Mouse (Mus musculus) cerebellum, postnatal 25 days (tissue): ENCODE measurements at regions not wholly inside any gene's neighbourhood (a gene's known extent, or its start where the extent isn't known, plus 50 kb on each side); places are given as distances from the start of the nearest gene placed in this dataset.

Source experiments
- DNase-seq, 2 experiments: peaks; one replicate each; pipeline ENCODE4 v3.0.0; 2021; ENCODE audit warnings: mixed read lengths in 2 of 2

- no peak for DNase-seq
Measured at GRCm38 (mm10) chr15:25305801-25306200, 107.8 kb downstream of the Basp1 start.

DNA sequence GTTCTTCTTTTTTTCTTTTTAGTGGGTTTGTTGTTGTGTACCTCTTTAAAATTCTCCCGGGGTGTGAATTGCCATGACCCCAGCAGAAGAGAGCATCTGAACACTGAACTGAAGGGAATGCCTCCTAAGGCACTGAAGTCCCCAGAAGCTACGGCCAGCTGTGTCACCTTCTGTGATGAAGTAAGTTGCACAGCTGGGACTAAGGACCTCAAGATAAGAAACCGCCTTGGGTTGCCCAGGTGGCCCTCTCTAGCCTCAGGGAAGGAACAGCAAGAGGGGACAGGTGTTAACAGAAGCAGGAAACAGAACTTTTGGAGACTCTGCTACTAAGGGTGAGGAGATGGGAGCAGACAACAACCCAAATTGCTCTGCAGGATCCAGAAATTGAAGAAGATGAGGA, 110.2 kb downstream of the Basp1 start:
- DNase-seq = no peak

DNA sequence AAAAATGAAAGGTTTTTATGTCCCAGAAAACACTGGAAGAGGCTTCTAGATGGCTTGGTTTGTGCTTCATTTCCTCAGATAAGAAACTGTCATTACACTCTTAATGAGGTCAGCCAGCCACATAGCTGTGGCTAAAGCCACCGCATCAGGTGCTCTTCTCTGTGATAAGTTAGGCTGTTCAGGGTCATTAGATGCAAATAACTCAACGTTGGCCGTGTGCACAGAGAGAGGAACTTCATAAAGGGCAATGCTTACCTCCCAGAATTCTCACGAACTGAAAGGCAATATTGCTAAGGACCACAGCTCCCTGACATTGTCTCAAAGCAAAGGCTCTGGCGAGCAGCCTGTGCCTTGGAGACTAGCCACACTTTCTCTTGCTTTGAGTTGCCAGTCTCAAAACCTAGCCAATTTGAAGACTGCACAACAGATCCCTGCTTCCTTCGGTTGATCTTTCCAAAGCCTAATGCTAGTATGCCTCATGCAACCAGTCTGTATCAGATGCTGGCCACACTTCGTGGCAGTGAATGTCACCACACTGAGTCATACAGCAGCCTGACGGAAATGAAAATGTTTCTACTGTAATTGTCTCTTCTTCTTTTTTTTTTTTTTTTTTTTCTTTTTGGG, 110.8 kb downstream of the Basp1 start:
- DNase-seq = peak; percentile 44 to 53

- DNase-seq = no peak
Measured at GRCm38 (mm10) chr15:25301810-25302209, 111.8 kb downstream of the Basp1 start.

- DNase-seq = peak in 1 of 2 experiments; percentile 44
Measured at GRCm38 (mm10) chr15:25297278-25297677, 116.3 kb downstream of the Basp1 start.

DNA sequence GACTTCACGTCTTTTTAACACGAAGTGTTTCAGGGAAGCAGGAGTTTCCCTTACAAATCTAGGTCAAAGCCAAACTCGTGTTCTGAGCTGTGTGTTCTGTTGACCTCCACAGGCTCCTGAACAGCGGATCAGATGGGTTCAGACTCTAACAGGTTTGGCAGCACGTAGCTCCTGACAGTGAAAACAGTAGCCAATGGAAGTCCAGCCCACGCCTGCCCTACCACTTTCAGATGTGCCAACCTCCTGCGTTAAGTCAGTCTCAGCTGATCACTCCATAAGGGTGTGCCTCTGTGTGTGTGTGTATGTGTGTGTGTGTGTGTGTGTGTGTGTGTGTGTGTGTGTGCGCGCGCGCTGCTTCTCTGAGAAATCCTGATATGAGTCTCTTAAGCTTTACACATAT, 116.8 kb downstream of the Basp1 start:
- no peak for DNase-seq

DNA sequence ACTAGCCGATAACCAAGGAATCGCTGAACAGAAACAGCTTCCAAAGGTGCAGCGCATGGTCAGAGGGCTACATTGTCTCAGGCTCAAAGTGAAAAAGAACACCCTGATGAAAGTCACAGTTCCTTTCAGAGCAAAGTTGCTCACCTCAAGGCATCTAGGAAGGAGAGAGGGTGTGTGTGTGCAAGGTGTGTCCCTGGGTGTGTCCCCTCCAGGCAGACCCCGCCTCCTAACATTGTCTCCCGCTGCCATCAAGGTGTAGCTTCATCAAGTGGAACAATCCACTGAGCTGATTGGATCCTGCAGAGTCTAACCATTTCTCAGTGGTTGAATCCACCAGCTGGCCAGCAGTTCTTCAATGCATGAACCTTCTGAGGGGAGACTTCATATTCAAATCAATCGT, 117.8 kb downstream of the Basp1 start:
- DNase-seq = no peak

- DNase-seq = peak in 1 of 2 experiments; percentile 32
Measured at GRCm38 (mm10) chr15:25291231-25291691, 122.3 kb downstream of the Basp1 start.

- no peak for DNase-seq
Measured at GRCm38 (mm10) chr15:25287850-25288249, 125.7 kb downstream of the Basp1 start.

DNA sequence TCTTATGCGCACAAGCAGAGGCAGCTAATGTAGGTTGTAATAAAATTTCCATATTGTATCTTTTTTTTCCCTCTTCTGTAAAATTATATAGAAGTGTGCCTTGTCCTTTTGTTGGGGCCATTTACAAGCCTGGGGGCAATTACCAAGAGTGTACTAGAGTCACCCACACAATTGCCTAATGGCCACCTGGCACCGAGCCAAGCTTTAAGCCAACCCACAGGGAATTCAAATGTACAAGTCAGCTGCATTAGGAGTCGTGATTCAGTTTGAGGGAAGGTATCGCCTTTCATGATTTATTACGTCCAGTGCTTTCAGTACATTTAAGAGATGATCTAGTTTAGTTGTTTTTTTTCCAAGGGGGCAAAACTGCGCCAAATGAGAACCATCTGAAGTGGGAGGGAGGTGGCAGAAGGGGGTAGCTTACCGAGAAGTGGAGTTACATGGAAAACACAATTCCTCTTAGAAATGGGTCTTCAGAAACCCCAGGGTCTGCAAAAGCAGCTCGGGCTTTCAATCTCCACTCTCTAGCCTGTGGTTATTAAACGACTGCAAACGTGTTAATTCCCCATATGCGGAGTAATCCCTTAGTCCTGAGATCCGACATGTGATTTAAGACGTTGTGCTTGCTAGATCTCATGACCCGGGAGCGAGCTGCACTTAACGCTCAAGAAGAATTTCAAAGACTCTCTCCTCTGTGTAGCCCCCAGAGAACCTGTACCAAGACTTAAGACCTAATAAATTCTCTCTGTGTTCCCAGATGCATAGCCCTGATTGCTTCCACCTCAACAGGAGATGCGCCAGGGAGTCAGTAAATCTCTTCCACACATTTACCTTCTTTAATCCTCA, 129.0 kb downstream of the Basp1 start:
- DNase-seq = peak in 1 of 2 experiments; percentile 32

DNA sequence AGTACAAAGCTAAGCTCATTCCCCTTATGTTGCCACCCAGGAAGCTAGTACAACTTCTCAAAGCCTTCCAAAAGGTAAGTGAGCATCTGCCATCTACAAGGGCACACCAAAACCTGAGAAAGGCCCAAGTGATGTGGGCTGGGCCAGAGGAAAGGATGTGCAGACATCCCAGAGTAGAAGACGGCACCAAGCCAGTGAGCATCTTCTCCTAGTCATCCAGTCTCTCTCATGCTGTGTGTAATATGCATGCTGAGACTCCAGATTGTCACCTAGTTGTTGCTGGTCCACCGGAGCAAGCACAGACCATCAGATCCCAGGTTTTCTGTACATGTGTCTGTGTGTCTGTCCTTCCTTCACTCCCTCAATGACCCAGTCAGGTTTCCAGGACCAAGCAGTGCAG, 129.9 kb downstream of the Basp1 start:
- DNase-seq = no peak

- no peak for DNase-seq
Measured at GRCm38 (mm10) chr15:25282346-25282745, 131.2 kb downstream of the Basp1 start.

DNA sequence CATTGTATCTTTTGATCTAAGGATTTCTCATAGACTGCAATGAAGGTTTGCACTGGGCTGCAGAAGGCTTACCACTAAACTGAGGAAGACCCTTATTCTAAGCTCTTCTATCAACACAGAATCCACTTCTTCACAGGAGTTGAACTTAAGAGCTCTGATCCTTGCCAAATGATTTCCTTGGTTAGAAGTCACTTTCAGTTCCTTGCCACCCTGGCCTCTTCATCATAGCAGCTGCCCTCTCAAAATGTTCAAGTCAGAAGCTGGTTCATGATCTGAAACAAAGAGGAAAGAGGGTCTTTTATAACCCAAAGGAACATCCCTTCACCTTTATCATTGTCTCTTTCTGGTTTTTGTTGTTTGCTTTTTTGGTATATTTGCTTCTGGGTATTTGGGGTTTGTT, 131.6 kb downstream of the Basp1 start:
- DNase-seq = no peak

- no peak for DNase-seq
Measured at GRCm38 (mm10) chr15:25278317-25279156, 135.0 kb downstream of the Basp1 start.

- no peak for DNase-seq
Measured at GRCm38 (mm10) chr15:25276227-25276626, 137.3 kb downstream of the Basp1 start.

DNA sequence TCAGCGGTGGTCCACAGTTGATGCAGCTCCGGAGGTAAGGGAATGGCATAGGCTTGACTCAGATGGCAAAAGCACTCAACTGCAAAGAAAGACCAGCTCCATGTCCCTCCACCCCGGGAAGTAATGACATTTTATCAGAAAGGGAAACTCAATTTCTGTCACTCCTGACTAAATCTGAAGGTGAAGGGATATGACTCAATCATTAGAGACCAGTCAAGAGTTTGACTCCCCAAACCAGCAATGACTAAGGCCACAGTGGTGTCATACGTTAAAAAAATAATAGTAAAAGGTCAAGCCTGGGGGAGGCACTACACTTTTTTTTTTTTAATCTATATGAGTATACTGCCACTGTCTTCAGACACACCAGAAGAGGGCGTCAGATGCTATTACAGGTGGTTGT, 141.7 kb downstream of the Basp1 start:
- no peak for DNase-seq

DNA sequence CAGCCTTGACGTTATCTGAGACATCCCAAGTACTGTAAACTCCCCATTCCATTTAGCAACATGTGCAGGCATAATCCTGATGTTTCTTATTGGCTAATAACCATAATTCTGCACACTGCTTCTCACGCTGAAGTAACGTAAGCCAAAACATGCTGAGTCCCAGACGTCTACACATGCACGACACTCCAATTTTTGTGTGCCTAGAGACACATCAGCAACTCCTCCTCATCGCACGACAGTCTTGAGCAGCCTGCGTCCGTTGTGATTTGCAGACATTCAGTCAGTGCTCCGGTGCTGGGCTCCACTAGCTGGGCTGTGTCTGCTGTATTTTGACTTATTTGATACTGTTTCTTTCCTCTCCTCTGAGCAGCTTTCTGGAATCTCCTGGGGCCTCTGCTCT, 143.2 kb downstream of the Basp1 start:
- no peak for DNase-seq

GRCm38 (mm10) chr15:25269345-25269996, 144.1 kb downstream of the Basp1 start:
- DNase-seq = no peak

DNA sequence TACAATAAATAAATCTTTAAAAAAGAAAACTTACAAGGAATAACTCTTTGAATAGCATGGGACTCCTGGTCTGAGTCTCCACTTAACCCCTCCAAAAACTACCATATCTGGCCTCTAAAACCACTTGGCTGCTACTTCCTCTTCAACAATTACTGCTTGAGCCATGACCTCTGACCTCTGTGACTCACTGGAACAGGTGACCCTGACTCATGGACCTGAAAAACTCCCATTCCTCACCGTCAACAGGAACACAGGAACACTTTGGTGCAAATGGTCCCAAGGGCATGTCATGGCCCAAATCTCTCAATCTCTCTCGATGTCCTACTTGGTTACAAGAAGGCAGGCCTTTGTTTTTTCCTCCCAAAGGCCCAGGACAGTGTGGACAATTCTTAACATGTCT, 145.1 kb downstream of the Basp1 start:
- no peak for DNase-seq

DNA sequence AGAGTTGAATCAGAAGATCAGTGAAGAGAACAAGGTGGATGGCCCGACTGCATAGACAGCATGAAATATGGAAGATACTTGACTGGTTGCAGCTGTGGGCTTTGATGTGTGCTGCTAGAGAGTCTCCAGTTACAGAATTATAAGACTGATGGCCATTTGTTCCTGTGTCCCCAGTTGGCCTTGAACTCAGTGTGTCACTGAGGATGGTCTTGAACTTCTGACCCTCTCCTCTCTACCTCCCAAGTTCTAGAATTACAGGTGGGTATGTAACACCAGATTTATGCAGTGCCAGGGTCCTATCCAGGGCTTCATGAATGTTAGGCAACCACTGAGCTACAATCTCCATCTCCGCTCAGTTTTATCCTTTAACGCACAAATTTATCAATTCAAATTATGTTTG, 146.1 kb downstream of the Basp1 start:
- no peak for DNase-seq

GRCm38 (mm10) chr15:25252648-25253567, 160.7 kb downstream of the Basp1 start:
- DNase-seq = no peak

- no peak for DNase-seq
Measured at GRCm38 (mm10) chr15:25245631-25246030, 167.9 kb downstream of the Basp1 start.
